Mouse (Mus musculus) midbrain, postnatal 0 days (tissue): Measurements from ENCODE around the gene Bmpr2. TPM values are rescaled to one million over a fixed set of nuclear protein-coding genes. Genes with fewer than 3 reads are reported as not detected.

ENCODE experiments used
- ATAC-seq: fragments of 200-750 bp; cut with Nextera tagmentation; 2 replicates; pipeline ENCODE4 v1.8.0; 2017; ENCODE audit warnings: moderate number of reproducible peaks, mild to moderate bottlenecking, moderate TSS enrichment, moderate library complexity; ENCODE audit not compliant: low FRiP score
- DNase-seq: peaks from one replicate; pipeline ENCODE4 v3.0.0-alpha.2; 2015; ENCODE audit warnings: low spot score
- H3K27ac ChIP-seq: fragments of 300-500 bp; sonication (generic); 2 replicates; pipeline ENCODE4 v1.5.1; 2014; ENCODE audit warnings: low read depth, mild to moderate bottlenecking, low read length, mixed read lengths
- H3K27me3 ChIP-seq: fragments of 300-500 bp; sonication (generic); 2 replicates; pipeline ENCODE4 v1.6.1; 2014; ENCODE audit warnings: low read length, control low read depth, mixed read lengths; ENCODE audit not compliant: insufficient read depth
- H3K36me3 ChIP-seq: fragments of 300-500 bp; sonication (generic); 2 replicates; pipeline ENCODE4 v1.6.1; 2014; ENCODE audit warnings: low read length, control low read depth, mixed read lengths; ENCODE audit not compliant: insufficient read depth
- H3K4me1 ChIP-seq: fragments of 300-500 bp; sonication (generic); 2 replicates; pipeline ENCODE4 v1.6.1; 2014; ENCODE audit warnings: mild to moderate bottlenecking, control low read depth, antibody characterized with exemption, low read length, mixed read lengths; ENCODE audit not compliant: insufficient read depth
- H3K4me2 ChIP-seq: fragments of 300-500 bp; sonication (generic); 2 replicates; pipeline ENCODE4 v1.6.1; 2014; ENCODE audit warnings: low read depth, mild to moderate bottlenecking, low read length, mixed read lengths; ENCODE audit not compliant: poor library complexity, severe bottlenecking
- H3K4me3 ChIP-seq: fragments of 300-500 bp; sonication (generic); 2 replicates; pipeline ENCODE4 v1.5.1; 2014; ENCODE audit warnings: low read depth, mild to moderate bottlenecking, low read length, moderate library complexity
- H3K9ac ChIP-seq: fragments of 300-500 bp; sonication (generic); replicated peaks from 2 replicates; pipeline ENCODE4 v1.6.1; 2014; ENCODE audit warnings: mild to moderate bottlenecking, low read length, moderate library complexity, mixed read lengths; ENCODE audit not compliant: poor library complexity, severe bottlenecking
- H3K9me3 ChIP-seq: fragments of 300-500 bp; sonication (generic); 2 replicates; pipeline ENCODE4 v1.6.1; 2016; ENCODE audit warnings: low read length, control low read depth
- CTCF ChIP-seq: IDR thresholded peaks from 2 replicates; pipeline ENCODE4 v1.5.1; 2016; ENCODE audit warnings: antibody characterized with exemption, mild to moderate bottlenecking
- WGBS: fragments of 180-500 bp; shearing (Covaris S2); extraction: QIAGEN DNeasy Blood & Tissue Kit; methylation state at CpG from one replicate; pipeline ENCODE4 v1.1.7; 2014; 5-methylcytosine and 5-hydroxymethylcytosine counted together
- polyA plus RNA-seq: library from polyadenylated mRNA; unstranded; fragments of >200 nt; fragmentation: Nextera tagmentation; extraction: Ambion mirVana; gene quantifications from 2 replicates; pipeline ENCODE4 v1.2.1, GENCODE M21; 2015
- total RNA-seq: library from RNA; depleted of rRNA; stranded (reverse); fragments of >200 nt; gene quantifications from 2 replicates; pipeline ENCODE4 v1.2.3, GENCODE M21; 2014

Gene Bmpr2
- total and polyA plus RNA-seq, 2 experiments from 2014 or later: 8.8 to 65.2 TPM

DNA sequence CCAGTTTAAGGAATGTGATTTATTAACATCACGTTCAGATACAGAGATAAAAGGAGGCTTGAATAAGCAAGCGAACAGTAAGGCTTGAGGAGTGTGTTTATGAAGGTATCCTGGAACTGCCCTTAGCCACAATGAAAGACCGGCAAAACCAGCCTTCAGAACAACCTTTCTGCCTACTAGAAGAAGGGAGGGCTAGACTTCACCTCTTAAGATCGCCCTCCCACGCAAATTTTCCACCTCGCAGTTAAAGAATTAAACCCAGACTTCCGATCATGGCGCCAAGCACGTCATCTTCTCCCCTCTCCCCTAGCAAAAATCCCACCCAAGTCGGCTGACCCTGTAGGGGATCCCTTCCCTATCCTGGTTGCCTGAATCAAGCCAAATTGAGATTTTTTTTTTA, 992 bp upstream of the Bmpr2 start:
- 1% methylated on average over 10 of the region's 10 CpGs for WGBS
- peak overlapping the region; percentile 98 for H3K27ac ChIP-seq
- no peaks in the 10 kb centered on the region for H3K27me3 ChIP-seq
- peak overlapping the region; percentile 73 for H3K4me2 ChIP-seq
- peak overlapping the region; percentile 91 for H3K4me3 ChIP-seq
- peak overlapping the region; percentile 94 for H3K9ac ChIP-seq
- no peak for TF ChIP-seq CTCF
- no peaks in the 10 kb centered on the region for H3K9me3 ChIP-seq
- no peaks in the 10 kb centered on the region for H3K36me3 ChIP-seq
- DNase-seq: peak; percentile 53
- ATAC-seq: peak; percentile 2; the same call in 1 of the 2 replicates
- H3K4me1 ChIP-seq: peaks cover 9% of the 10 kb centered on the region; the same call in 1 of the 2 replicates

DNA sequence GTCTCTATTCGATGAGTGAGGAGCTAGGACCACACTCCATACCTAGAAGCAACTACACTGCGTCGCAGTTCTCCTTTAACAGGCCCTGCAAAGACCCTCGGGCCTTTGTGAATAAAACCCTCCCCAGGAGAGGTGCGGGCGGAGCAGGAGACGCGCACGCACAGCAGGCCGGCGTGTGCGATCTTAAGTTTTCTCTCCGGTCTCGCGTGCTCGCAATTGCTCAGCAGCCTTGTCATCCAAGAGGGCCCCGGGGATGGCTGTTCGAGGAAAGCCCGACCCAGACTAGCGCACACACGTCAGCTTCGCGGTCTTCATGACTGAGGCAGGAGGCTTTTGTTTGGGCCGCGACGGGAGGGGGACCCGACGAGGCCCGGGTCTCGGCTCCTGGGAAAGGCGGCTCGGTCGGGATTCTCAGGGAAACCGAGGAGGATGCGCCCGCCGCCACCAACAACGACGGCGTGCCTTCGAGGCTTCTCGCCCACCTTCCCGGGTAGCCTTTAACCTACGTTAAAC, 493 bp upstream of the Bmpr2 start:
- no peaks in the 10 kb centered on the region for H3K9me3 ChIP-seq

GRCm38 (mm10) chr1:59763781-59764251, 616 bp downstream of the Bmpr2 start:
- Histone ChIP-seq H3K27ac (peak overlapping the region; percentile 98), H3K9ac (peak overlapping the region; percentile 94), H3K36me3 (no peaks in the 10 kb centered on the region), H3K4me1 (peaks cover 14% of the 10 kb centered on the region; the same call in 1 of the 2 replicates), H3K4me3 (peak overlapping the region; percentile 91), H3K27me3 (no peaks in the 10 kb centered on the region), H3K9me3 (no peaks in the 10 kb centered on the region), H3K4me2 (peak overlapping the region; percentile 73)
- under 1% methylated on average over 52 of the region's 55 CpGs for WGBS
- DNase-seq (peak; percentile 42), ATAC-seq (peak; percentile 72)
- no peak for TF ChIP-seq CTCF

More for the DNA sequence above, 493 bp upstream of the Bmpr2 start:
- peak overlapping the region; percentile 94 for H3K9ac ChIP-seq
- H3K27me3 ChIP-seq: no peaks in the 10 kb centered on the region
- no peak for TF ChIP-seq CTCF
- H3K4me1 ChIP-seq: peaks cover 9% of the 10 kb centered on the region; the same call in 1 of the 2 replicates
- H3K27ac ChIP-seq: peak overlapping the region; percentile 98
- H3K4me3 ChIP-seq: peak overlapping the region; percentile 91
- H3K4me2 ChIP-seq: peak overlapping the region; percentile 73
- under 1% methylated on average over 44 of the region's 44 CpGs for WGBS
- no peaks in the 10 kb centered on the region for H3K36me3 ChIP-seq
- ATAC-seq: peak; percentile 82
- peak; percentile 79 for DNase-seq

- ATAC-seq (no peak), DNase-seq (peak; percentile 35)
- Histone ChIP-seq H3K27me3 (no peaks in the 10 kb centered on the region), H3K36me3 (no peaks in the 10 kb centered on the region), H3K9ac (peak overlapping the region; percentile 94), H3K4me1 (peaks cover 14% of the 10 kb centered on the region; the same call in 1 of the 2 replicates), H3K9me3 (no peaks in the 10 kb centered on the region), H3K27ac (peak overlapping the region; percentile 98), H3K4me3 (peak overlapping the region; percentile 91), H3K4me2 (peak overlapping the region; percentile 73)
- peak; percentile 22; the same call in 1 of the 2 replicates for TF ChIP-seq CTCF
- whole genome bisulfite sequencing: under 1% methylated on average over 27 of the region's 27 CpGs
Observed at GRCm38 (mm10) chr1:59764407-59764971, 1.3 kb downstream of the Bmpr2 start.

- peak overlapping the region; percentile 73 for H3K4me2 ChIP-seq
- DNase-seq: no peak
- H3K4me3 ChIP-seq: peak overlapping the region; percentile 91
- no peak for TF ChIP-seq CTCF
- no peak for ATAC-seq
- H3K9ac ChIP-seq: no peak overlapping the region
- H3K4me1 ChIP-seq: peaks cover 14% of the 10 kb centered on the region; the same call in 1 of the 2 replicates
- no peak overlapping the region for H3K27ac ChIP-seq
- no peaks in the 10 kb centered on the region for H3K36me3 ChIP-seq
- 2% methylated on average over 4 of the region's 4 CpGs for WGBS
- H3K27me3 ChIP-seq: no peaks in the 10 kb centered on the region
- H3K9me3 ChIP-seq: no peaks in the 10 kb centered on the region
Observed at GRCm38 (mm10) chr1:59765279-59765678, 2.1 kb downstream of the Bmpr2 start.

DNA sequence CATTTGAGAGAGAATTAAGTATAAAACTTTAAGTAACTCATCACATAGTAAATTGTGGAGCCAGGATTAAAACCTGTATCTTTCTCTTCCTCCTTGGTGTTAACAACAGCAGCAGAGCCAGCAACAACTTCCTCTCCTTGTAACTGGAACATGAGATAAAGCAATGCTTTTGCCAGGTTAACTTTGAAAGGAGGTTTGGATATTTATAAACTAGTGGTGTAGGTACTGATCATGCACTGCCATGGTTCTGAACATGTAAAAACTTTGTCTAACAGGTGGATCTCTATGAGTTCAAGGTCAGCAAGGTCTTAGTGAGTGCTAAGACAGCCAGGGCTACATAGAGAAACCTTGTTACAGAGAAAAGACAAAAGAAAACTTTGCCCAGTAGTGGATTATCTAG, 3.4 kb downstream of the Bmpr2 start:
- Histone ChIP-seq H3K27me3 (no peaks in the 10 kb centered on the region), H3K9ac (0 out of 2 replicates have a peak overlapping the region, but pooled peaks have one; percentile 33), H3K4me2 (peak overlapping the region; percentile 65), H3K4me1 (peaks cover 14% of the 10 kb centered on the region; the same call in 1 of the 2 replicates), H3K27ac (no peak overlapping the region), H3K4me3 (peak overlapping the region; percentile 35), H3K9me3 (no peaks in the 10 kb centered on the region), H3K36me3 (no peaks in the 10 kb centered on the region)
- DNase-seq: no peak
- TF ChIP-seq CTCF: no peak
- ATAC-seq: no peak
